Mouse (Mus musculus): ENCODE data around the gene Olfr124. TPM values are rescaled to one million over a fixed set of nuclear protein-coding genes. Genes with fewer than 3 reads are reported as not detected.

Olfr124 gene
- polyA plus RNA-seq (2012; rRNA removed): not detected in 2 replicates

DNA sequence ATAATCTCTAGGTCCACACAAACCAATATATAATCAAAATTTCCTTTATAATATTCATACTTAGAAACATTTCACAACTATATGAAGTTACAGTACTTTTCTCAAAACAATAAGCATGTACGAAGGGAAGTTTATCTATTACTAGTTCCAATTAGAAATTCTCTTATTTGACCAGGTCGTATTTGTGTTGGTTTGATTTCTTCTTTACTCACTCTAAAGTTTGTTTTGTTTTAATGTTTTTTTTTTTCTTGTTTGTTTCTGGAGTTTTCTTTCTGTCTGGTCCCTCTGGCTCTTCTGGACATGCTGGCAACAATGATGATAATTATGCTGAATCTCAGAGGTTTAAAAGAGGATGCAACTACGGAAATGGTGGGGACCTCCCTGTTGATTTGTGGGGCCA lies at the start of gene Olfr124:
TSS of gene Olfr124 (plus strand) at position 301 of the 400 bp plus-strand sequence.
- no peak for DNase-seq (ENCODE audit: low read depth)

GRCm38 (mm10) chr17:37768307-37768706 lies 31.4 kb upstream of the Olfr124 start, which contains the start of gene Olfr122:
Gene Olfr122 (plus strand): TSS chr17:37768607.
- DNase-seq (ENCODE audit: low read depth): no peak

DNA sequence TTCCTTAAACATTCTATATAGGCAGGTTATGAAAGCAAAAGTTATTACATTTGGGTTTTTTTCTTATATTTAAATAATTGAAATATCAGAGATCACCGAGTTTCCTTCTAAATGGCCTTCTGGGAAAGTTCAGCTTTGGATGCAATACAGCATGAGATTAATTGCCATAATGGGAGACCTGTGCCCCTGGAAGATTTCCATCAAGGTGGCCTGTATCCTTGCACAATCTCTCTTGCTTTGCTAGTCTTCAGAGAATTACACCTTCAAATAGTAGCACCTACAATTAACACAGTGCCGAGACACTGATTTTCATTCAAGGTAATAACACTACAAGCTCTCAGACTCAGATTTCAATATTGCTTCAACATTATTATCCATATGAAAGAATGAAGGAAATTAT lies 6.5 kb upstream of the Olfr124 start, which contains the start of gene Olfr123:
TSS of gene Olfr123 (plus strand) at position 301 of the 400 bp plus-strand sequence.
- no peak for DNase-seq (ENCODE audit: low read depth)

DNA sequence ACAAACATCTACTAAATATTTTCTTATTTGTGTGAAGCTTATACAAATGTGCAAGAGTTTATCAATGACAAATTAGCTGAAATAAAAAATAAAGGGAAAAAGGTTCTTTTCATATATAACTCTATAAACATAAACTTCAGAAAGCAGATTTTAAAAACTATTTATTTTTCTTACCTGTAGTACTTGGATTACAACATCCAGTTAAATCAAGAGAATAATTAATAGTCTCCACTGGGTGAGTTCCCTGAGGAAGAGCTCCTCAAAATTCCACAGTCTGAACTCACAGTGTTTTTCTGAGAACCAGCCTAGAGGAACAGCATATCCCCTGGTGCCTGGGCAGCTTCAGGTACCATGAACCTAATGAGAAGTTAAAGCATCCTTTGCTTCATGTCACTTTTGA lies 33.0 kb downstream of the Olfr124 start, which contains the start of gene Olfr125:
TSS of gene Olfr125 (plus strand) at position 301 of the 400 bp plus-strand sequence.
- no peak for DNase-seq (ENCODE audit: low read depth)

DNA sequence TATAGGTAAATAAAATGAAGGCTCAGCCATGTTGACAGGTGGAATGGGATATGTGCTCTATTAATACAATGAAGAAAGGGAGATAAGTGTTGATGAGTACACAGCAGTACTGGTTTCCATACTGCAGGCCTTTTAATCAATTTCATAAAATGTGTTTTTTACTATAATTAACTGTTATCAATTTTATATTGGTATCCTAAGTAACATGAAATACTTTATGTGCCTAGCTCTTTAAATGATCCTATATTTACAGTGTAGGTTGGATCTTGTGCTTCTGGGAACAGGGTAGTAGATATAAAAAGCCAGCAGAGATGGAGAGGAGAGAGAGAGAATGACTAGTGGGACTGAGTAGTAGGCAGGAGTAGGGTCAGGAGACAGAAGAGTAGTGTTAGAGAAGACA lies 47.5 kb downstream of the Olfr124 start, which contains the start of gene Olfr126:
TSS of gene Olfr126 (plus strand) at position 301 of the 400 bp plus-strand sequence.
- no peak for DNase-seq (ENCODE audit: low read depth)

Other genes starting within 250 kb of the Olfr124 start
- gene Olfr112, start 230.4 kb upstream of the Olfr124 start, polyA plus RNA-seq (2012; rRNA removed): not detected in 2 replicates
- not detected in 2 replicates for gene Olfr113, start 222.2 kb upstream of the Olfr124 start, polyA plus RNA-seq (2012; rRNA removed)
- not detected in 2 replicates for gene Olfr114, start 207.1 kb upstream of the Olfr124 start, polyA plus RNA-seq (2012; rRNA removed)
- not detected in 2 replicates for gene Olfr115, start 172.8 kb upstream of the Olfr124 start, polyA plus RNA-seq (2012; rRNA removed)
- gene Olfr116, start 172.7 kb upstream of the Olfr124 start, polyA plus RNA-seq (2012; rRNA removed): not detected in 2 replicates
- not detected in 2 replicates for gene Olfr117, start 136.1 kb upstream of the Olfr124 start, polyA plus RNA-seq (2012; rRNA removed)
- gene Olfr118, start 132.9 kb upstream of the Olfr124 start, polyA plus RNA-seq (2012; rRNA removed): not detected in 2 replicates
- gene Olfr119, start 103.3 kb upstream of the Olfr124 start, polyA plus RNA-seq (2012; rRNA removed): not detected in 2 replicates
- gene Olfr120, start 78.1 kb upstream of the Olfr124 start, polyA plus RNA-seq (2012; rRNA removed): not detected in 2 replicates
- not detected in 2 replicates for gene Olfr121, start 51.0 kb upstream of the Olfr124 start, polyA plus RNA-seq (2012; rRNA removed)
- not detected in 2 replicates for gene Olfr122, start 31.3 kb upstream of the Olfr124 start, polyA plus RNA-seq (2012; rRNA removed)
- not detected in 2 replicates for gene Olfr123, start 6.4 kb upstream of the Olfr124 start, polyA plus RNA-seq (2012; rRNA removed)
- not detected in 2 replicates for gene Olfr125, start 33.1 kb downstream of the Olfr124 start, polyA plus RNA-seq (2012; rRNA removed)
- not detected in 2 replicates for gene Olfr126, start 47.6 kb downstream of the Olfr124 start, polyA plus RNA-seq (2012; rRNA removed)
- gene Olfr127, start 100.5 kb downstream of the Olfr124 start, polyA plus RNA-seq (2012; rRNA removed): not detected in 2 replicates
- not detected in 2 replicates for gene Olfr128, start 120.7 kb downstream of the Olfr124 start, polyA plus RNA-seq (2012; rRNA removed)
- gene Olfr761, start 153.2 kb downstream of the Olfr124 start, polyA plus RNA-seq (2012; rRNA removed): not detected in 2 replicates

All from gonadal fat pad, adult 2 months (tissue).